Mouse (Mus musculus): ENCODE results near the gene Anxa3.
A peak's percentile ranks its signal among the peaks of the same experiment; 100 is the strongest.

The Anxa3 gene

GRCm38 (mm10) chr5:96792936-96793718 lies at the start of gene Anxa3:
Gene Anxa3, plus strand, starts transcription at chr5:96793339.
- no peak for DNase-seq (ENCODE audit: low read depth, low spot score)

DNA sequence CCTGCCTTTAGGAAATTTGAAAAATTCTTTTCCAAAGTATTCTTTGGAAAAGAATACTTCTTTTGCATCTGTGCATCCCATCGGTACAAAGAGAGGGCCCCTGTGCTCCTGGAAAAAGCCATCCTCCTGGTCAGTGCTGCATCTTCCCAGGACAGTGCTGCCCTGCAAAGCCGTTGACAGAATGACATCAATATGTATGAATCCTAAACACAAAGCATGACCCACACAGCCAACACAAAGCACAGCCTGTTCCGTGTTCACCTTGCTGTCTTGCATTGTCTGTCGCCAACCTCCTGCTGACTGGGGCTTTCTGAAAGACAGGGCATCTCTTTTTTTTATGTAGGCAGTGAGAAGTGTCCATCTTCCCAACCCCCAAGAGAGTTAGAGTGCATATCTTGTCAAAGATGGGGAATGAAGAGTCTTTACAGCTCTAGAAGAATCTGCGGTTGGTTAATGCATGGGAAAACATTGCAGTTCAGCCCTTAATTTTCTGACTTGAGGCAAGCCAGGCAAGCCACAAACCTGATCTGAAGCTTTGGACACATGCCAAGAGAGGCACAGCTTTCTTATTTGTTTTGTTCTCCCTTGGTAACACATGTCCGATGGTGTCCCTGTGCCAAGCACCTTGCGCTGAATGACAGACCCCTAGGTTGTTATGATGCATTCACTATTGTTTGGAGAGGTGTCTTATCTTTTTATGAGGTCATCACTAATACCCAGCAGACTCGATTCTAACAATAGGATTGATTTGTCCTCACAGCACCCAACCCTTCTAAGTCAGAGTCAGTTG lies 45.7 kb upstream of the Anxa3 start:
- no peak for DNase-seq (ENCODE audit: low read depth, low spot score)

DNA sequence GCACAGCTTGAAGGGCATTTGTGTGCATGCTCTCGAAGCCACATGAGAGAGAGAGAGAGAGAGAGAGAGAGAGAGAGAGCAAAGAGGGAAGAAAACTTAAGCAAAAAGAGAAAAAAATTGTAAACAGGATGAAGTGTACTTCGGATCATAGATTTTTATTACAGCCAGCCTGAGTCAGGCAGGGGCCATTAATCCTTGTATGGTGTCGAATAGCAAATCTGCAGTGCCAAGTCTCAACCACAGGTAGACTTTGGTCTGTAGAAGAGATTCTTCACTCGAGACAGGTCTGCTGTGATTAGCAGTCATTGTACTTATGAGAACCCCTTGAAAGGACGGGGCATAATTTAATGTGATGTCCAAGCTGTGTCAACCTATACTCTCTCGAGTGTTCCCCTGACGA lies 35.5 kb upstream of the Anxa3 start:
- no peak for DNase-seq (ENCODE audit: low read depth, low spot score)

DNA sequence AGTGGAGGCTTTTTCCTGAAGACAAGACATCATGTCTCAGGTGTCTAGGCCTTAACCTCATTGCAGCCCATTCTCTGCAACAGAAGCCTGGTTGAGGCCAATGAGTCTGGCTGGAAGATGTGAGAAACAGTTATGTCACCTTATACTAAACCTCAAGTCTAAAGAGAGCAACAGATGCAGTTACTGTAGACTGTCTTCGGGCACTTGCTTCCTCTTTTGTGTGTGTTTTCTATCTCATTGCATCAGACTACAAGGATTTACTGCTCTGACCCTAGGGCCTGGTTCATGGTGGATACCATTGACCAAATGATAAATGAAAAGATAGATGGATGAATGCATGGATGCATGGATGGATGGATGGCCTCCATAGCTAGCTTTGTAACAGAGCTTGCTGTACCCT lies 31.1 kb upstream of the Anxa3 start:
- DNase-seq (ENCODE audit: low read depth, low spot score): no peak

DNA sequence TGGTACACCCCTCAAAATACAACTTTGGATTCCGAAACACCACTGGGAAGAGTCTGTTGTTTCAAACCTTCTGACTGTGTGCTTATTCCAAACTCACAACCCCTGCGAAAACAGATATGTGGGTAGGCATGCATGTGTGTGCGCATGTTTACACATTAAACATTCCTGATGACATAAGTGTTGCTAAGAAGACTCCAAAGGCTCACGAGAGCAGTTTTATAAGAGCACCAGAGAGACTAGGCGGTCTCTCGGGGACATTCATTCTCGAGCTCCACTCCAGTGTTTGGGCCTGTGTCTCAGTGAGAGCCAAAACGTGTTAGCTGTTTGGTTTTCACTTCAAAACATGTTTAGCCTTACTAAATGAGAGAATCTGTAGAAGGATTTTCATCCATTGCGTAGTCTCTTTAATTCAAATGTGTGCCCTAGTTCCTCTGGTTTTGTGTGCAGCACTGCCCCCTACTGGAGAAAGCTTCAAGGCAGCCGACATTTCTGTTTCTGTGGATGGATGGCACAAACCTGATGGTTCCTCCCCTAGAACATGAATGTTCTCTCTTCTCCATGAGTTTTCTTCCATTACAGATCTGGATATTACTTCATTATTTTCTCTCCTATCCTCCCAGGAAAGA lies 24.2 kb upstream of the Anxa3 start:
- peak; percentile 43 for DNase-seq (ENCODE audit: low read depth, low spot score)

DNA sequence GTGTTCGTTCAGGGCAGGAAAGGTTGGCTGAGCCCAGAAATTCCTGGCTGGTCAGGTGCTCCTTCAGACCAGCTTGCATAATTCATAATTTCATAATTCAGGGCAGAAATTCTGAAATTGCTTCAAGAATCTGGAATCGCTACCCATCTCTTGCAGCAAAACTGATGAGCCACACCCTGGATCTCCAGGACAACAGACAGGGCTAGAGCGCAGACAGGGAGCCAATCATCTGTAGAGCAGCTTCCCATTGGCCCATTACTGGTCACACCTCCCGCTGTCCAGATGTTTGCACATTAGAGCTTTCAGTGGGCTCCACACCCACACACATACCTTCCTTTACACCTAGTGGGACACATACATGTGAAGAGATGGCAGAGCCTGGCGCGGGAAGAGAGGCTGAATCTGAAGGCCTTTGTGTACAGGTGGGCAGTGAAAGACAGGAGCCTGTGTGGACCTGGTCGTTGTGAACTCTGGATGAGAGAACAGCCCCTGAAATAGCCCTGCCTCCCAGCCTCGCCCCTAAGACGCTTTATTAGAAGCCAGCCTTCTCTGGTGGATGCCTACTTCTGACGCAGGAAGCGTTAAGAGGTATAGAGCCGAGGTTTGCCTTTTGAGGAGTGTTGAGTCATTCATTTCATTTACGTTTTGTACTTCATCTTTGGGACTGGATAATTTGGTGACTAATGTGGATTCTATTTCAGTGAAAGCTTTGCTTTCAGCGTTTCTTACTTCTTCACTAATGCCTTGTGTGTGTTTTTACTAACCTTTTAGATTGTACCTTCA lies 9.4 kb upstream of the Anxa3 start:
- DNase-seq (ENCODE audit: low read depth, low spot score): no peak

- DNase-seq (ENCODE audit: low read depth, low spot score): no peak
Observed at GRCm38 (mm10) chr5:96785096-96785495, 8.0 kb upstream of the Anxa3 start.

- DNase-seq (ENCODE audit: low read depth, low spot score): no peak
Observed at GRCm38 (mm10) chr5:96792422-96792821, 717 bp upstream of the Anxa3 start.

DNA sequence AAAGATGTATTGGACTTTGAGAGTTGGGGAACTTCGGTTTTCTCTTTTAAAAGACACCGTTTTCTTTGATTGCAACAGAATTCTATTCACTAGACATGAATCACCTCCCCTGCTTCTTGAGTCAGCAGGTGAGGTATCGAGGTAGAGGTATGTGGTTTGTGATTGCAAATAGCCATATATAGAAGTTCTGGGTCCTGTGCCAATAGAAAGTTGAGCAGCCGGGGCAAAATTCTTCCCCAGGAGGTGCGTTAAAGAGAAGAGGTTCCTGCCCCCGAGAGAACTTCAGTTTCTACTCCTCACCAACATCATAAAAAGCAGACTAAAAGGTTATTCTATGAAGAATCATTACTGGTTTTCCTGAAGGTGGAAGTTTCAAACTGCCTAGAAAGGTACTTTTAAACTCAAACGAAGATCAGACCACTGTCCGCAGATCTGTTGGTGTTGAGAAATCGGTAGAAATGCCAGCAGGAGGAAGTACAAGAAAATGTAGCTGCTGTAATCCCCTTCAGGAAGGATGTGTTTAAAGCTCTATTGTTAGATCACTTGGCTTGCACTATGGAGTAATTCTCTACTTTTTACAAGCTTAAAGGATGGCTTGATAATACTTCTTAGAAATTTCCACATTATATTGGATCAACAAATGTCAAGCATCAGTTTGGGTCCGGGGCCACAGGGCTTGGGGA lies 955 bp downstream of the Anxa3 start:
- DNase-seq (ENCODE audit: low read depth, low spot score): no peak

- DNase-seq (ENCODE audit: low read depth, low spot score): no peak
Observed at GRCm38 (mm10) chr5:96795752-96796151, 2.6 kb downstream of the Anxa3 start.

- DNase-seq (ENCODE audit: low read depth, low spot score): no peak
Observed at GRCm38 (mm10) chr5:96797465-96797864, 4.3 kb downstream of the Anxa3 start.

GRCm38 (mm10) chr5:96799165-96799564 lies 6.0 kb downstream of the Anxa3 start:
- no peak for DNase-seq (ENCODE audit: low read depth, low spot score)

DNA sequence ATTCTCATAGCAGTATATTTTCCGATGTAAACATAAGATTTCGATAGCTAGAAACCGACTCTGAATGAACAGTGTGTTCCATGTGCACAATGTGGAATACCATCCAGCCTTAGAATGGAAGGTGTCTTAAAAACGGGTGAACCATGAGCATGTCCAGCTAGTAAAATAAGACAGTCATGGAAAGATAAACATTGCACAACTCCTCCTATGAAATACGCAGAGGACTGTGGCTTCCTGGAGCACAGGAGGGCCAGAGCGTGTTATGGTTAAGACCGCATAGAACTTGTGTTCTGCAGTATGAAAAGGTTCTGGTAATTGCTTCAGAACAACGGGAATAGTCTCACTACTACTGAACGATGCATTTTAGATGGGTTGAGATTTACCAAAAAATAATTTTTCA lies 6.8 kb downstream of the Anxa3 start:
- DNase-seq (ENCODE audit: low read depth, low spot score): no peak

- no peak for DNase-seq (ENCODE audit: low read depth, low spot score)
Observed at GRCm38 (mm10) chr5:96802185-96802584, 9.0 kb downstream of the Anxa3 start.

- DNase-seq (ENCODE audit: low read depth, low spot score): no peak
Observed at GRCm38 (mm10) chr5:96803091-96803490, 10.0 kb downstream of the Anxa3 start.

DNA sequence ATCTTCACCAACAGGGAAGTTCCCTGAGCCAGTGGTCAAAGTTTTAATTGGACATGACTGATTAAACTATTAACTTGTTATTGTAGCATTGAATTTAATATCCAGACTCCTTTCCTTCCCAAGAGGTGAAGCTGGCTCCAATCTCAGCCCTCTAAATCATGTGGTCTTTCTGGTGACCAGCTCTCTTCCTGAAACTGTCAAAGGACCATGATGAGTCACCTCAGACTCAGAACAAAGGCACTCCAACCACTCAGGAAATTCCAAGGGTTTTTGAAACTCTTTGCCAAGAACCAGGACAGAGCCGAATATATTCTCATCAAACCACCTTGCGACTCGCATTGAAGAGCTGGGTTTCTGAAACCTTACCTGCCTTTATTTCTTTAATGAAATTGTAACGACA lies 11.2 kb downstream of the Anxa3 start:
- no peak for DNase-seq (ENCODE audit: low read depth, low spot score)

DNA sequence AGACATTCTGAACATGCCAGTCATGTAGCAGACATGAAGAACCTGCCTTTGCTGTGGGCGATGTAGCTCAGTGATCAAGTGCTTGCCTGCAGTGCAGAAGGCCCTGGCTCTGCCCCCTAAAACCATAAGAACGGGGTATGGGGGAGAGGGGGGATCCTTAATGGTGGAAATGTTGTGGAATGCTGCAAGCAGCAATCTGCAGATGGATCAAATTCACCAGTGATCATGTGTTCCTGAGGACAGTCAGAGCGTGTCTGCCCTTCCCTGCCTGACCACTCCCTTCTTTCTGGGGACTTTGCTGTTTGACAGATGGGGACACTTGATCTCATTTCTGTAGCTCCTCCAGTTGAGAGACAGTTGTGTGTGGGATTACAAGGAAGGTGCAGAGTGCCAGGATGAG lies 11.7 kb downstream of the Anxa3 start:
- DNase-seq (ENCODE audit: low read depth, low spot score): no peak

- no peak for DNase-seq (ENCODE audit: low read depth, low spot score)
Observed at GRCm38 (mm10) chr5:96810620-96811019, 17.5 kb downstream of the Anxa3 start.

GRCm38 (mm10) chr5:96824769-96825327 lies 31.7 kb downstream of the Anxa3 start:
- no peak for DNase-seq (ENCODE audit: low read depth, low spot score)

DNA sequence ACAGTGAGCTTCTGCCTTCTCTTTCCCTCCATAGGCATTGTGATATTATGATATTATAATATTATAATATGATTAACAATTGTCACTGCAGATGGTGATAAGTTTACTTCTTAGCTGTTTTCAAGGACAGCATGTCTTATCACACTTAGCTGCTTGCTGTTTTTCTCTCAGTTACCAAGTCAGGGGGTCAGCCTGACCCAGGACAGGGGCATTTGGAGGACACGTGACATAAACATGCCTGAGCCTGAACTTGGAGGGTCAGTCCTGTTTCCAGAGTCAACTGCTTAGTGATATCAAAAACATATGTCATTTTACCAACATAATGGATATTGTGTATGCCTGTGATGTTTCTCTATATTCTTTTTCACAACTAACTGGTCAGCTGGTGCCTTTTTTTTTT lies 34.0 kb downstream of the Anxa3 start:
- DNase-seq (ENCODE audit: low read depth, low spot score): no peak

GRCm38 (mm10) chr5:96834338-96834737 lies 41.2 kb downstream of the Anxa3 start:
- no peak for DNase-seq (ENCODE audit: low read depth, low spot score)
